Mouse (Mus musculus): ENCODE data around the gene Arhgap17.

- TF ChIP-seq POLR2A (IDR thresholded peaks at IDR 0.05; ENCODE audit: insufficient read depth, low read depth, low read length) (no peak), CTCF (IDR thresholded peaks at IDR 0.05) (peak; percentile 51)
Observed at GRCm38 (mm10) chr7:123371501-123371900, 1.8 kb upstream of the Arhgap17 start.

All from heart, adult 2 months (tissue).